Mouse (Mus musculus) G1E (cell line): ENCODE data around the gene Klf13.

Experiments
- CTCF ChIP-seq: IDR thresholded peaks from 2 replicates; pipeline ENCODE4 v1.5.1; 2012; ENCODE audit warnings: low read depth, low read length, inconsistent platforms, mixed read lengths
- GATA1 ChIP-seq: IDR thresholded peaks from 2 replicates; pipeline ENCODE4 v1.6.1; 2012; ENCODE audit warnings: borderline replicate concordance, low read length, inconsistent platforms, mixed read lengths

DNA sequence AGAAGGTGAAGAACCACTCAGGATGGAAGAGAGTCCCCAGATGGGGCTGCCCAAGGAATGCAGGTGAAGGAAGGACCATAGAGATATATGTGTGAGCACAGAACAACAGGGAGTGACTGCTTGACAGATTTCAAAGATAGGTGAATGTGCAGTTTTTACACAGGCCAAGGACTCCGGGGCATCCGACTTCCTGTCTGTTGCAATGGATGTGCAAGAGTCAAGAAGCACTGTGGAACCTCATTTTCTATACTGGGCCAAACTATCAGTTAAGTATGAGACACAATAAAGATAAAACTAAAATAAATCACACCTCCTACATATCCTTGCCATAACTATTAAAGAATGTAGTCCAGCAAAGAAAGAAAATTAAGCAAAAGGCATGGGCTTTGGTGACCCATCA lies 62.1 kb downstream of the Klf13 start:
- TF ChIP-seq GATA1 = no peak
- no peak for TF ChIP-seq CTCF
